Mouse (Mus musculus) bone marrow, adult 2 months (tissue): Measurements from ENCODE around the gene Hoxa11.

Source experiments
- CTCF ChIP-seq: fragments of 200-500 bp; IDR thresholded peaks from 2 replicates; pipeline ENCODE4 v1.5.1; 2011; ENCODE audit warnings: low read length, control low read depth; ENCODE audit not compliant: control insufficient read depth, insufficient read depth
- POLR2A ChIP-seq: fragments of 200-500 bp; IDR thresholded peaks from 2 replicates; pipeline ENCODE4 v1.6.1; 2011; ENCODE audit warnings: low read depth, mild to moderate bottlenecking, control low read depth, low read length, borderline replicate concordance; ENCODE audit not compliant: control insufficient read depth

DNA sequence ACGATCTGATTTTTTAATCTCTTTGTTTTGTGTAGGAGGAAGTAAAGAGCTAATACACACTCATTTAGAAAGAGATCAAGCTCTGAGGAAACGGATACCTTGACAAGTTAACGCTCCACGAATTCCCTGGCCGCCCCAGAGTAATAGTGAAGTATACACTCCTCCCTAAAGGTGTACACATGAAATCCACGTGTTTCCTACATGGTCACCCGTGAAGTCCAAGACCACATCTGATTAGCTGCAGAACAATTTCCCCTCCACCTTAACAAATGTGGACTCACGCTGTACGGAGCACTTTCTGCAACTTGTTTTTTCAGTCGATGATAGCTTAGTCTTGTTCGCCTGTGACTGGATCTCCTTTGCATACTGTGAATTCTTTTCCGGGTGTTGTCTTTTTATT is 44.6 kb upstream of the Hoxa11 start:
- TF ChIP-seq CTCF (no peak), POLR2A (no peak)
